ENCODE assay signal across 8 mouse cellular contexts in genomic region chr2:138257692-138258315, GRCm38 (mm10). TPM values are rescaled to one million over a fixed set of nuclear protein-coding genes. Genes with fewer than 3 reads are reported as not detected.
DNase-seq lines count a peak whose midpoint lies in the region; ATAC-seq and TF ChIP-seq lines count a peak whose summit lies in the region.

No protein-coding gene starts in this region.

- no peak for TF ChIP-seq POLR2A in bone marrow macrophage, adult 2 months (IDR thresholded peaks at IDR 0.05; ENCODE audit: borderline replicate concordance, low read depth, low read length)

- ATAC-seq in frontal cortex, adult (ENCODE audit: low TSS enrichment), result 0 out of 2 replicates have a peak, but pooled peaks have one; percentile 14
- ATAC-seq in forebrain, embryonic 15.5 days (replicated peaks), result no peak; the same call in 1 of the 2 replicates
- ATAC-seq in hindbrain, postnatal 0 days, result 0 out of 2 replicates have a peak, but pooled peaks have one; percentile 36
- ATAC-seq in liver, embryonic 13.5 days (ENCODE audit: low read depth), result no peak

- TF ChIP-seq CTCF in bone marrow macrophage, adult 2 months (IDR thresholded peaks at IDR 0.05; ENCODE audit: low read depth, low read length), result no peak
- no peak for TF ChIP-seq CTCF in hindbrain, postnatal 0 days (IDR thresholded peaks at IDR 0.05; ENCODE audit: low read depth)

- H3K4me3 ChIP-seq in bone marrow macrophage, adult 2 months (ENCODE audit: insufficient read depth, low read length), result peak overlapping the region; percentile 100
- H3K4me3 ChIP-seq in forebrain, embryonic 15.5 days, result peak overlapping the region; percentile 62
- H3K4me3 ChIP-seq in hindbrain, postnatal 0 days (ENCODE audit: low read length), result peak overlapping the region; percentile 73
- peak overlapping the region; percentile 68 for H3K4me3 ChIP-seq in liver, embryonic 13.5 days (replicated peaks)

- H3K4me2 ChIP-seq in forebrain, embryonic 15.5 days (replicated peaks), result peak overlapping the region; percentile 70
- H3K4me2 ChIP-seq in hindbrain, postnatal 0 days (ENCODE audit: low read depth, low read length), result peak overlapping the region; percentile 75
- peak overlapping the region; percentile 74 for H3K4me2 ChIP-seq in liver, embryonic 13.5 days

- H3K27ac ChIP-seq in bone marrow macrophage, adult 2 months (ENCODE audit: insufficient read depth, low read depth, low read length), result no peak overlapping the region
- 0 out of 2 replicates have a peak overlapping the region, but pooled peaks have one; percentile 89 for H3K27ac ChIP-seq in forebrain, embryonic 15.5 days (replicated peaks)
- H3K27ac ChIP-seq in hindbrain, postnatal 0 days, result peak overlapping the region; percentile 95; the same call in 1 of the 2 replicates
- H3K27ac ChIP-seq in liver, embryonic 13.5 days, result no peak overlapping the region

- 1% methylated on average over 10 of the region's 10 CpGs for WGBS in forebrain, embryonic 15.5 days
- under 1% methylated on average over 10 of the region's 10 CpGs for WGBS in hindbrain, postnatal 0 days
- WGBS in liver, embryonic 13.5 days (ENCODE audit: insufficient replicate concordance), result 2% methylated on average over 10 of the region's 10 CpGs

- peak overlapping the region; percentile 88 for H3K9ac ChIP-seq in forebrain, embryonic 15.5 days (replicated peaks)
- peak overlapping the region; percentile 79 for H3K9ac ChIP-seq in hindbrain, postnatal 0 days (replicated peaks; ENCODE audit: low read length)
- H3K9ac ChIP-seq in liver, embryonic 13.5 days, result no peak overlapping the region

- DNase-seq in frontal cortex, postnatal 14 days (ENCODE audit: low spot score in 2 of 2), result no peak
- peak; percentile 93 for DNase-seq in hindbrain, postnatal 0 days (ENCODE audit: low spot score)
- DNase-seq in liver, embryonic 13.5 days, result no peak
- DNase-seq in natural killer cell, adult 2 months (ENCODE audit: low spot score in 2 of 2), result peak; percentile 17 to 46
- no peak for DNase-seq in urinary bladder, postnatal 25 days (ENCODE audit: low spot score)

- H3K27me3 ChIP-seq in forebrain, embryonic 15.5 days, result no peaks in the 10 kb centered on the region
- no peaks in the 10 kb centered on the region for H3K27me3 ChIP-seq in hindbrain, postnatal 0 days (ENCODE audit: insufficient read depth, low read length)
- H3K27me3 ChIP-seq in liver, embryonic 13.5 days, result no peaks in the 10 kb centered on the region

- no peaks in the 10 kb centered on the region for H3K36me3 ChIP-seq in forebrain, embryonic 15.5 days
- H3K36me3 ChIP-seq in hindbrain, postnatal 0 days (ENCODE audit: insufficient read depth, low read length), result no peaks in the 10 kb centered on the region
- no peaks in the 10 kb centered on the region for H3K36me3 ChIP-seq in liver, embryonic 13.5 days

- H3K4me1 ChIP-seq in bone marrow macrophage, adult 2 months (ENCODE audit: control insufficient read depth, insufficient read depth, low read length), result peaks cover 6% of the 10 kb centered on the region; the same call in 1 of the 2 replicates
- H3K4me1 ChIP-seq in forebrain, embryonic 15.5 days, result peaks cover 28% of the 10 kb centered on the region
- H3K4me1 ChIP-seq in hindbrain, postnatal 0 days (ENCODE audit: insufficient read depth, low read length), result peaks cover 9% of the 10 kb centered on the region
- peaks cover 13% of the 10 kb centered on the region; the same call in 1 of the 2 replicates for H3K4me1 ChIP-seq in liver, embryonic 13.5 days (replicated peaks)

- H3K9me3 ChIP-seq in forebrain, embryonic 15.5 days, result no peaks in the 10 kb centered on the region
- H3K9me3 ChIP-seq in hindbrain, postnatal 0 days (ENCODE audit: low read length), result no peaks in the 10 kb centered on the region
- no peaks in the 10 kb centered on the region for H3K9me3 ChIP-seq in liver, embryonic 13.5 days (replicated peaks)

RNA-seq across cellular contexts. Expression of gene Btbd3, which starts 1.4 kb away (rescaled TPM):
- polyA plus RNA-seq in bone marrow macrophage, adult 2 months (2012; ENCODE audit: insufficient read depth, insufficient read length, missing spikeins), result 4.4 and 5.6 TPM in 2 replicates
- 21.7 and 22.2 TPM in 2 replicates for polyA plus RNA-seq in forebrain, embryonic 15.5 days (2015; fragmentation: Nextera tagmentation; extraction: Ambion mirVana)
- total RNA-seq in hindbrain, postnatal 0 days (2014; rRNA removed), result 59.9 and 63.1 TPM in 2 replicates
- polyA plus RNA-seq in hindbrain, postnatal 0 days (2015; fragmentation: Nextera tagmentation; extraction: Ambion mirVana), result 37.4 and 39.4 TPM in 2 replicates
- polyA plus RNA-seq in liver, embryonic 13.5 days (2015; fragmentation: Nextera tagmentation; extraction: Ambion mirVana), result 1.7 and 2.2 TPM in 2 replicates

Comparison
In these comparisons a context has a peak if more than half of its experiments do, and no peak if none do; other contexts are left out.
1. ATAC-seq: peak in frontal cortex, adult (single experiment) and hindbrain, postnatal 0 days (single experiment); none in forebrain, embryonic 15.5 days (single experiment) and liver, embryonic 13.5 days (single experiment).
2. DNase-seq: peak in hindbrain, postnatal 0 days (single experiment) and natural killer cell, adult 2 months (2 of 2); none in frontal cortex, postnatal 14 days (0 of 2), liver, embryonic 13.5 days (single experiment) and urinary bladder, postnatal 25 days (single experiment).
3. H3K27ac ChIP-seq: peak in forebrain, embryonic 15.5 days (single experiment) and hindbrain, postnatal 0 days (single experiment); none in bone marrow macrophage, adult 2 months (single experiment) and liver, embryonic 13.5 days (single experiment).
4. Peak in every context shown above with its lines, with median percentiles within 50 percentile points of each other: H3K4me3 ChIP-seq and H3K4me2 ChIP-seq.